Mouse (Mus musculus) E14TG2a.4 (cell line): Measurements from ENCODE around the gene Dhps.
A peak's percentile ranks its signal among the peaks of the same experiment; 100 is the strongest.

Experiments
- H3K27me3 ChIP-seq: 2 replicates; pipeline ENCODE4 v1.6.1; 2014; ENCODE audit warnings: low read length, control low read depth; ENCODE audit not compliant: insufficient read depth
- H3K36me3 ChIP-seq: 2 replicates; pipeline ENCODE4 v1.6.1; 2014; ENCODE audit warnings: low read length, control low read depth; ENCODE audit not compliant: insufficient read depth
- H3K4me1 ChIP-seq: replicated peaks from 2 replicates; pipeline ENCODE4 v1.6.1; 2014; ENCODE audit warnings: low read depth, low read length, control low read depth
- H3K4me3 ChIP-seq: replicated peaks from 2 replicates; pipeline ENCODE4 v1.5.1; 2014; ENCODE audit warnings: mild to moderate bottlenecking, low read length
- H3K9me3 ChIP-seq: 2 replicates; pipeline ENCODE4 v1.6.1; 2014; ENCODE audit warnings: low read length, control low read depth
- CTCF ChIP-seq: conservative IDR thresholded peaks from 2 replicates; pipeline ENCODE4 v1.5.1; 2014; ENCODE audit warnings: low read length
- NANOG ChIP-seq: IDR thresholded peaks from 2 replicates; pipeline ENCODE4 v1.6.1; 2014; ENCODE audit warnings: borderline replicate concordance, low read length, mixed read lengths
- POU5F1 ChIP-seq: IDR thresholded peaks from 2 replicates; pipeline ENCODE4 v1.6.1; 2014; ENCODE audit warnings: low read length, borderline replicate concordance

Dhps gene

GRCm38 (mm10) chr8:85071514-85072281 is at the start of gene Dhps:
TSS of gene Dhps (plus strand) at chr8:85071757.
- Histone ChIP-seq H3K4me1 (peaks cover 48% of the 10 kb centered on the region), H3K27me3 (no peaks in the 10 kb centered on the region), H3K9me3 (no peaks in the 10 kb centered on the region), H3K4me3 (peak within 1 kb of the TSS; percentile 94), H3K36me3 (peaks cover 67% of the 10 kb centered on the region)
- TF ChIP-seq POU5F1 (no peak), CTCF (no peak), NANOG (no peak)

GRCm38 (mm10) chr8:85023846-85024245 is 47.7 kb upstream of the Dhps start:
- Histone ChIP-seq H3K4me3 (peak overlapping the region; percentile 100), H3K36me3 (peaks cover 63% of the 10 kb centered on the region), H3K27me3 (no peaks in the 10 kb centered on the region), H3K9me3 (no peaks in the 10 kb centered on the region), H3K4me1 (peaks cover 76% of the 10 kb centered on the region)
- no peak for TF ChIP-seq NANOG
- no peak for TF ChIP-seq POU5F1
- no peak for TF ChIP-seq CTCF

- Histone ChIP-seq H3K27me3 (no peaks in the 10 kb centered on the region), H3K4me3 (peak within 1 kb of the TSS; percentile 100), H3K9me3 (no peaks in the 10 kb centered on the region), H3K4me1 (peaks cover 76% of the 10 kb centered on the region), H3K36me3 (peaks cover 63% of the 10 kb centered on the region)
- TF ChIP-seq POU5F1, result no peak
- TF ChIP-seq NANOG, result no peak
- TF ChIP-seq CTCF, result no peak
These were observed 46.2 kb upstream of the Dhps start, which contains the start of gene Asna1 for GRCm38 (mm10) chr8:85025098-85025932. TSS of gene Asna1 (minus strand) at chr8:85025281.

GRCm38 (mm10) chr8:85026670-85027515 is 44.7 kb upstream of the Dhps start, which contains the start of gene Trir:
TSS of gene Trir (plus strand) at chr8:85026823.
- H3K4me3 ChIP-seq, result peak within 1 kb of the TSS; percentile 100
- peaks cover 73% of the 10 kb centered on the region for H3K4me1 ChIP-seq
- no peaks in the 10 kb centered on the region for H3K9me3 ChIP-seq
- TF ChIP-seq CTCF, result no peak
- no peak for TF ChIP-seq NANOG
- no peak for TF ChIP-seq POU5F1
- H3K36me3 ChIP-seq, result peaks cover 62% of the 10 kb centered on the region
- H3K27me3 ChIP-seq, result no peaks in the 10 kb centered on the region

GRCm38 (mm10) chr8:85027516-85027855 is 44.1 kb upstream of the Dhps start:
- TF ChIP-seq CTCF (no peak), NANOG (no peak), POU5F1 (no peak)
- peak overlapping the region; percentile 100 for H3K4me3 ChIP-seq
- no peaks in the 10 kb centered on the region for H3K9me3 ChIP-seq
- H3K36me3 ChIP-seq, result peaks cover 62% of the 10 kb centered on the region
- peaks cover 74% of the 10 kb centered on the region for H3K4me1 ChIP-seq
- no peaks in the 10 kb centered on the region for H3K27me3 ChIP-seq

- TF ChIP-seq POU5F1, result no peak
- no peak for TF ChIP-seq NANOG
- TF ChIP-seq CTCF, result no peak
- Histone ChIP-seq H3K4me3 (peak overlapping the region; percentile 100), H3K4me1 (peaks cover 76% of the 10 kb centered on the region), H3K36me3 (peaks cover 62% of the 10 kb centered on the region), H3K9me3 (no peaks in the 10 kb centered on the region), H3K27me3 (no peaks in the 10 kb centered on the region)
These were observed 43.6 kb upstream of the Dhps start for GRCm38 (mm10) chr8:85027922-85028321.

- Histone ChIP-seq H3K27me3 (no peaks in the 10 kb centered on the region), H3K36me3 (peaks cover 58% of the 10 kb centered on the region), H3K9me3 (no peaks in the 10 kb centered on the region), H3K4me3 (peak overlapping the region; percentile 100), H3K4me1 (peaks cover 76% of the 10 kb centered on the region)
- TF ChIP-seq CTCF, result no peak
- no peak for TF ChIP-seq NANOG
- no peak for TF ChIP-seq POU5F1
These were observed 42.3 kb upstream of the Dhps start for GRCm38 (mm10) chr8:85029271-85029670.

GRCm38 (mm10) chr8:85032622-85033311 is 38.8 kb upstream of the Dhps start:
- Histone ChIP-seq H3K36me3 (peaks cover 57% of the 10 kb centered on the region), H3K4me3 (no peak overlapping the region), H3K4me1 (peaks cover 72% of the 10 kb centered on the region), H3K9me3 (no peaks in the 10 kb centered on the region), H3K27me3 (no peaks in the 10 kb centered on the region)
- TF ChIP-seq NANOG, result no peak
- no peak for TF ChIP-seq CTCF
- TF ChIP-seq POU5F1, result no peak
